Mouse (Mus musculus): ENCODE measurements around the gene Ppp1r12c.

DNA sequence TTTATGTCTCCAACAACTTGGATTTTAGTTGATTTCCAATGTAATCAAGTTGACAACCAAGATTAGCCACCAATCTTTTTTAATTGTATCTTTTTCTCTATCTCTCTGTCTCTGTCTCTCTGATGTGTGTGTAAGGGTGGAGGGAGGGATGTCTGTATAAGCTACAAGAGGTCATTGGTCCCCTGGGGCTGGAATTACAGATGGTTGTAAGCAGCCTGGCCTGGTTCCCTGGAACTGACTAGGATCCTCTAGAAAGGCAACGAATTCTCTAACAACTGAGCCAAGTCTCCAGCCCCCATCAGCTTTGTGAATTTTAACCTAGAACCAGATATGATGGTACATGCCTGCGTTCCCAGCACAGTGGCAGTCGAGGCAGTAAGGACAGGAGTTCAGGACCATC is 33.7 kb downstream of the Ppp1r12c start:
- TF ChIP-seq POLR2A (IDR thresholded peaks at IDR 0.05; ENCODE audit: extremely low read depth, insufficient read depth, low read length) (no peak), CTCF (IDR thresholded peaks at IDR 0.05; ENCODE audit: low read depth, low read length) (no peak)
